Mouse (Mus musculus): ENCODE data around the gene Radil.

Radil gene

DNA sequence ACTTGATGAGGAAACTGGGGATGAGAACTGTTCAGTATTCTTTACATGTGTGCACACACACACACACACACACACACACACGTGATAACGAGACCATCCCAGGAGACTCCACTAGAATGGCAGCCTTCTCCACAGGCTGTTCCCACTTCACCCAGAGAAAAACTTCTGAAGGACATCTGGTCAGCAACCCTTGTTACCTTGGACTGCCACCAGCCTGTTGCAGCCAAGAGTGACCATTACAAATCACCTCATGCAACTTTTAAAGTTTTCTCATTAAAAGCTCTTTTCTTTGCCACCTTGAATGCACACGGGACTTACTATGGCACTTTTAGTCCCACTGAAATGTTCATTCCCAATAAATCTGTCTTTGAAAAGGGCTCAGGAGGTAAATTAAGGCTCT lies 13.6 kb downstream of the Radil start:
- no peak for DNase-seq

GRCm38 (mm10) chr5:142535388-142535787 lies 15.5 kb downstream of the Radil start:
- no peak for DNase-seq

DNA sequence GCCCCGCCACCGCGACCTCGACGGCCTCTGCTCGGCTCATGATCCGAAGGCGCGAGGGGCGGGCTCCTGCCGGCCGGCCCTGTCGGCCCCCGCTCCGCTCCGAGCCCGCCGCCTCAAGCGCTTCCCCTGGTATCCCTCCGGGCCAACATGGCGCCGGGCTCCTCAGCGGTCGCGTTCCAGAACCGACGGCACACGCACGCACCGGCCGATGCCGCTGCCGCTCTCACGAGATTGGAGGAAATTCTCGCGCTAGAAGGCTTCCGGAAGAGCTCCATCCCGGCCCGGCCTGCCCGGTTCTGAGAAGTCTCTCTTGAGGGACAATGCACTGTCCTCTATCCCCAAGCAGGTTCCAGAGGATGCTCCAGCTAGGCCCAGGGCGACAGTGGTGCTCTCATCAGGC lies 21.0 kb downstream of the Radil start, which contains the start of gene Papolb:
Gene Papolb, minus strand, starts transcription at position 162 of the 400 bp plus-strand sequence.
- no peak for DNase-seq

- no peak for DNase-seq
These were observed 26.0 kb downstream of the Radil start for GRCm38 (mm10) chr5:142524711-142525464.

DNA sequence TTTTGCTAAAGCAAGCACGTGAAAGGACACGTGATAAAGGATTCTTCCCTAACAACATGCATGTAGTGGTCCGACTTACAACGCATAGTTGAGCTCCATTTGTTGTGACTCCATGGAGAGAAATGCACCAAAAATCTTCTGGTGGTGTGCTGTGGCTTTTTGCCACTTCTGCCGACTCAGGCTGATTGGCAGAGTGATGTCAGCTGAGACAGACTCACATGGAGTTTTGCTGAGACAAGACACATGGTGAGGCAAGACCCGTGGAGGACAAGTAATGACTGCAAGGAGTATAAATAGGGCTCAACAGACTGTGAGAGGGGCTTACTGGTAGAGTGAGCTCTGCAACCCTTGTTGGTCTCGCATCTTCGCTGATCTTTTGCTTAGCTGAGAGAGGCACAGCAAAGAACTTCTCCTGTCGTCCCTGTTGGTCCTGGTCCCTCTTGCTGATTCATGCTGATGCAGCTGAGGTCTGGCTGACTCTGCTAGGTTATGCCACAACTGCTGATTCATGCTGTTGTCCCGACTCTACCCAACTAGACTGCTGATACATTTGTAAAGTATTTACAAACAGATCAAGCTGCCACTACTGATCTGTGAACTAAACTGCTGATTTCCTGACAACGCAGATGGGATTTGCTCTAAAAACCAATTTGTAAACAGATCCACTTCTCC lies 29.6 kb downstream of the Radil start:
- no peak for DNase-seq

- no peak for DNase-seq
These were observed 30.5 kb downstream of the Radil start for GRCm38 (mm10) chr5:142520360-142520759.

GRCm38 (mm10) chr5:142518973-142519372 lies 31.9 kb downstream of the Radil start:
- DNase-seq: no peak

DNA sequence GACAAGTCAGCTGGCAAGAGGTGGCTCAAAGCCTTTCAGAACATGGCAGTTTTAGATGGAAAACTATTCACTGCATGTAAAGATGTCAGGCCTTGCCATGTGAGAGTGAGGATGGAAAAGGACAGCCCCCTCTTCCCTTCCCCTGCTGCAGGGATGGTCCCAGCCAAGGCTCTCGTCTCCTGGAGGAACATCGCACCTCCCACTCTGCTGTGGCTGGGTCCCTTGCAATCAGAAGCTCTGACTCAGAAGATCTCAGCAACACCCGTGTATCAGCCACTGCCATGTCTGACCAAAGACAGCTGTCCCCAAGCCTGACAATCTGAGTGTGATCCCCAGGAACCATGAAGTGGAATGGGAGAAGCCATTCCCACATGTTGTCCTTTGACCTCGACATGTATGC lies 38.8 kb downstream of the Radil start:
- DNase-seq: no peak

DNA sequence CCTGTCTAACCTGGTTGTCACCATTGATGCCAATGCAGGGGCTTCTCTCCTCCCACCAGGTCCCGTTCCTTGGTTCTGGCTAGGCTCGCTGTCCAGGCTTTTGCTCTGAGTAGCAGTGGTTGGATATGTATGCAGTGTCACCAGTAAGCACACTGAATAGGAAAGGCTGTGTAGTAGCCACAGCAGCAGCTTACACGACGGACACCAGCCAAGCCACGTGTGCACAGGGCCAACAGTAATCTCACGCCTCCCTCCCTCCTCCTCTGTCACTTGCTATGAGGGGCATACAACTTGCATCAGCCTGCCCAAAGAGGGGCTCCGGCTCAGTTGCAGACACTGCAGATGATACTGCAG lies 40.9 kb downstream of the Radil start:
- no peak for DNase-seq

GRCm38 (mm10) chr5:142509141-142510060 lies 41.5 kb downstream of the Radil start:
- no peak for DNase-seq

DNA sequence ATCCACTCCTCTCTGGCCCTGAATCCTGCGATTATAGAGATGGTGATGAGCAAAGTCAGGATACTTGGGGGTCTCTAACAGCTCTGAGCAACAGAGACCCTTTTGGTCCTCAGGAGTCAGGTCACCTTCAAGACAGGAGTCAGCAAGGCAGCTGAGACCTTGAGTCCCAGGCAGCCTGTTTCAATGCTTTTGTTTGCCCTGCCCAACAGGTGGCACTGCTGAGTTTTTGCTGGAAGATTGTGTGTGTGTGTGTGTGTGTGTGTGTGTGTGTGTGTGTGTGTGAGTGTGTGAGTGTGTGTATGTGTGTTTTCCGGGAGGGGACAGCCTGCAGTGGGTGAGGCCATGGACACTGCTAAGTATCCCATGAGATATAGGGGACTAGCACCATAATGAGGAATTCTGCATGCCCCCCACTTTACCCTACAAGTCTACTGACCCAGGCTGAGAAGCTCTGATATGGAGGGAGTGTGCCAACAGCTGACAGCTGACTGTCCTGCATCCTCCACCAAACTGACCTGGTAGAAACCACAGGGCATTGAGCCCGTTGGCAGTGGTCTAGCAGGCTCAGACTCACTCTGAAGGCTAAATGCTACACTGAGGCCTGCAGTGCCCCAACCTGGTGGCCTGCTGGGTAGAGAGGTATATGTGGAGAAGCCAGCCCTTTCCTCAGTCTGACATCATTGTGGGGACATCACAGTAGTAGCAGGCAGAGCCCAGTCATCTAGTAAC lies 45.0 kb downstream of the Radil start:
- DNase-seq: no peak

GRCm38 (mm10) chr5:142504175-142504574 lies 46.7 kb downstream of the Radil start:
- no peak for DNase-seq

DNA sequence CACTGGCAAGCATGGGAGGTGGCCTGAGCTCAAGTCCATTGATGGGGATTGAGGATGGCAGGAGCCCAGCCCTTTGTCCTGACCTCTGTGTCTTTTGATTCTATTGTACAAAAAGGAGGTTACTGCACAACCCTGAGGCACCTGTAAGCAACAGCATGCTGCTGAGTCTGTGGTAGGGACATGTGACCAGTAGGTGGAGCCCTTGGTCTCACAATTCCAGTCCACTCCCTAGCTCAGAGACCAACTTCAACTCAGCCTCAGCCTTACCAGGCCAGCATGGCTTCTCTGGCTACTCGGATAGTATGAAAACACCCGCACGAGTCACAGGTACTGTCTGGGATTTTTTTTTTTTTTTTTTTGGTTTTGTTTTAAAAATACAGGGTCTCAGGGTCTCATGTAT lies 48.5 kb downstream of the Radil start:
- DNase-seq: peak; percentile 63

- DNase-seq: peak; percentile 22
These were observed 50.0 kb downstream of the Radil start for GRCm38 (mm10) chr5:142500918-142501317.

DNA sequence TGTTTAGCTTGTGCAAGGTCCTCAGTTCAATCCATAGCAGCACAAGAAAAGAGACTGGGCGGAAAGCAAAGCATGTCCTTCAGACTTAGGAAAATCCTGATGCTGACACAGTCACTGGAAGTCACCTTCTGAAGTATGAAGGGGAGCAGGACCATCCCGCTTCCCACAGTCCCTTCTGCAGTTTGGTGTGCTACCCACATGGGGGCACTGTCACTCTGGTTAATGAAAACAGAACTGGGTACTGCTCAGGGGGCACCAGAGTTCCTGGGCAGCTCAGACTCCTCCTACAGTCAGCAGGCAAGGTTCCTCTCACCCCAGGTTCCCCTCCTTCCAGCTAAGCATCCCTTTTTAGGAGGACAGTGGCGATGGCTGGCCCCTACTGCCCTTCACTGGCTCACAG lies 51.9 kb downstream of the Radil start:
- peak; percentile 33 for DNase-seq

- DNase-seq: no peak
These were observed 55.4 kb downstream of the Radil start for GRCm38 (mm10) chr5:142495321-142496096.

DNA sequence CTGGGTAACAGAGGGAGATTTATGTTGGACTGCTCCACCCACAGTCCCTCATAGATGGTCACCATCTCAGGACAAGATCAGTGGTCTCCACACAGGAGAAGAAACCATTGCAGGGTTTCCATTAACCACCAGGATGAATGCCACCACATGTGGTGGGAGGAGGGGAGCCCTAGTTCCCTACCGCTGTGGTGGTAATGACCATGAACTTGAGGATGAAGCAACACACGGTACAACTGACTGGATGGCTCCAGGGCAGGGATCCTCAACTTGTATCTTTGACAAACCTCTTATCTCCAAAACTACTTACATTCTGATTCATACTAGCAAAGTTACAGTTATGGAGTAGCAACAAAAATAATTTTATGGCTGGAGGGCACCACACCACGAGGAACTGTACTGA lies 57.6 kb downstream of the Radil start:
- no peak for DNase-seq

- DNase-seq: no peak
These were observed 60.8 kb downstream of the Radil start for GRCm38 (mm10) chr5:142489955-142490707.

GRCm38 (mm10) chr5:142486654-142487053 lies 64.2 kb downstream of the Radil start:
- no peak for DNase-seq

- DNase-seq: no peak
These were observed 67.3 kb downstream of the Radil start for GRCm38 (mm10) chr5:142483581-142483980.

DNA sequence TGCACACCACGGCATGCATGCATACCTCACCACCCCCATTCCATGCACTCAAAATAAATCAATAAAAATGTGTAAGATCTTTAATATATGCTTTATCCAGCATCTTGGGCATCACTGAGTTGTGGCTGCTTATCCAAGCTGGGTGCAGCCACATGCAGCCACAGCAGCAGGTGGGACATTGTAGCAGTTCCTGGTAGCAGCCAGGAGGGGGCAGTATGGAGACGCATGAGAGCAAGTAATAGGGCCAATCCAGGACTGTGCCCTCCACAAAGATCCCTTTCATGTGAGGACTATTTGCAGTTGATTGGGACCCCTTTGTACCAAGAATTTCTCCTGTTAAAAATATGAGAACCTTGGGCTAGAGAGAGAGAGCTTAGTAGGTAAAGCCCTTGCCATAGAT lies 68.4 kb downstream of the Radil start:
- DNase-seq: peak; percentile 43

All from thymus, postnatal 14 days (tissue).